Mouse (Mus musculus): ENCODE data around the gene Rilp. TPM values are rescaled to one million over a fixed set of nuclear protein-coding genes. Genes with fewer than 3 reads are reported as not detected.

Rilp gene
- polyA plus RNA-seq, 1 experiment from 2014 or later, result 2.0 TPM

GRCm38 (mm10) chr11:75529771-75530170 lies 19.9 kb downstream of the Rilp start:
- no peak overlapping the region for H3K4me2 ChIP-seq
- peaks cover 20% of the 10 kb centered on the region for H3K4me1 ChIP-seq
- no peaks in the 10 kb centered on the region for H3K36me3 ChIP-seq (replicated peaks)
- ATAC-seq (replicated peaks), result no peak
- 49% methylated on average over 4 of the region's 4 CpGs for WGBS
- H3K27me3 ChIP-seq (replicated peaks), result no peaks in the 10 kb centered on the region
- no peaks in the 10 kb centered on the region for H3K9me3 ChIP-seq
- H3K9ac ChIP-seq, result no peak overlapping the region
- 0 out of 2 replicates have a peak overlapping the region, but pooled peaks have one; percentile 98 for H3K27ac ChIP-seq
- no peak overlapping the region for H3K4me3 ChIP-seq

GRCm38 (mm10) chr11:75530325-75530724 lies 20.4 kb downstream of the Rilp start:
- no peak; the same call in 1 of the 2 replicates for ATAC-seq (replicated peaks)
- H3K4me3 ChIP-seq, result peak overlapping the region; percentile 80
- no peaks in the 10 kb centered on the region for H3K27me3 ChIP-seq (replicated peaks)
- no peaks in the 10 kb centered on the region for H3K36me3 ChIP-seq (replicated peaks)
- peak overlapping the region; percentile 90 for H3K4me2 ChIP-seq
- peak overlapping the region; percentile 88 for H3K9ac ChIP-seq
- no peaks in the 10 kb centered on the region for H3K9me3 ChIP-seq
- H3K27ac ChIP-seq, result peak overlapping the region; percentile 98
- WGBS, result 0% methylated on average over 10 of the region's 10 CpGs
- H3K4me1 ChIP-seq, result peaks cover 25% of the 10 kb centered on the region

DNA sequence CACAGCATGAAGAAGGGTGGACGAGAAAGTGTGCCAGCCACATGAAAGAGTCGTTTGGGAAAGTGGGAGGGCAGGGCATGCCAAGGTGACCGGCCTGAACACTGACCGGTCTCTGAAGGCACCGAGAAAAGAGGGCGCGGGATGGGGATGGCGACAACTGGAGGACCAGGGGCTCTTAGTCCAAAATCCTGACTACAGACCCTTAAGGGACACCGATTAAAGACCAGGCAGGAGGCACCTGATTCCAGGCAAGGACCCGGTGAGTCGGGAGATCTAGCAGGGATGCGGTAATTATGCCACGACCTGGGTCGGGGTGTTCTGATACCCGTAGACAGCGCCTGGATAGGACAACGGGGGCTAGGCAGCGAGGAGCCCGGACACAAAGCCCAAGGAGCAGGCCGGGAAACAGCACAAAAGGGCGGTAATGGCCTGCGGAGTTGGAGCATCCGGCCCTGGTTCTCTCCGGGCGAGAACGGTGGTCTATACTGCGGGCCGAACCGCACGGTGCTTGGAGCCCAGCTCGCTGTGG lies 21.0 kb downstream of the Rilp start:
- H3K4me3 ChIP-seq, result peak overlapping the region; percentile 80
- no peaks in the 10 kb centered on the region for H3K9me3 ChIP-seq
- no peaks in the 10 kb centered on the region for H3K27me3 ChIP-seq (replicated peaks)
- under 1% methylated on average over 31 of the region's 31 CpGs for WGBS
- peak overlapping the region; percentile 88 for H3K9ac ChIP-seq
- H3K4me2 ChIP-seq, result peak overlapping the region; percentile 90
- peaks cover 30% of the 10 kb centered on the region for H3K4me1 ChIP-seq
- H3K36me3 ChIP-seq (replicated peaks), result no peaks in the 10 kb centered on the region
- ATAC-seq (replicated peaks), result peak; percentile 53
- peak overlapping the region; percentile 98 for H3K27ac ChIP-seq

GRCm38 (mm10) chr11:75531469-75532242 lies 21.8 kb downstream of the Rilp start, which contains the start of gene Slc43a2:
Slc43a2 (plus strand) TSS chr11:75531694.
- Histone ChIP-seq H3K4me3 (peak within 1 kb of the TSS; percentile 80), H3K9me3 (no peaks in the 10 kb centered on the region), H3K27me3 (replicated peaks) (no peaks in the 10 kb centered on the region), H3K4me1 (peaks cover 30% of the 10 kb centered on the region), H3K4me2 (peak within 1 kb of the TSS; percentile 90), H3K9ac (peak within 1 kb of the TSS; percentile 88), H3K36me3 (replicated peaks) (no peaks in the 10 kb centered on the region), H3K27ac (peak within 1 kb of the TSS; percentile 98)
- ATAC-seq (replicated peaks), result peak; percentile 96
- WGBS, result under 1% methylated on average over 56 of the region's 62 CpGs

DNA sequence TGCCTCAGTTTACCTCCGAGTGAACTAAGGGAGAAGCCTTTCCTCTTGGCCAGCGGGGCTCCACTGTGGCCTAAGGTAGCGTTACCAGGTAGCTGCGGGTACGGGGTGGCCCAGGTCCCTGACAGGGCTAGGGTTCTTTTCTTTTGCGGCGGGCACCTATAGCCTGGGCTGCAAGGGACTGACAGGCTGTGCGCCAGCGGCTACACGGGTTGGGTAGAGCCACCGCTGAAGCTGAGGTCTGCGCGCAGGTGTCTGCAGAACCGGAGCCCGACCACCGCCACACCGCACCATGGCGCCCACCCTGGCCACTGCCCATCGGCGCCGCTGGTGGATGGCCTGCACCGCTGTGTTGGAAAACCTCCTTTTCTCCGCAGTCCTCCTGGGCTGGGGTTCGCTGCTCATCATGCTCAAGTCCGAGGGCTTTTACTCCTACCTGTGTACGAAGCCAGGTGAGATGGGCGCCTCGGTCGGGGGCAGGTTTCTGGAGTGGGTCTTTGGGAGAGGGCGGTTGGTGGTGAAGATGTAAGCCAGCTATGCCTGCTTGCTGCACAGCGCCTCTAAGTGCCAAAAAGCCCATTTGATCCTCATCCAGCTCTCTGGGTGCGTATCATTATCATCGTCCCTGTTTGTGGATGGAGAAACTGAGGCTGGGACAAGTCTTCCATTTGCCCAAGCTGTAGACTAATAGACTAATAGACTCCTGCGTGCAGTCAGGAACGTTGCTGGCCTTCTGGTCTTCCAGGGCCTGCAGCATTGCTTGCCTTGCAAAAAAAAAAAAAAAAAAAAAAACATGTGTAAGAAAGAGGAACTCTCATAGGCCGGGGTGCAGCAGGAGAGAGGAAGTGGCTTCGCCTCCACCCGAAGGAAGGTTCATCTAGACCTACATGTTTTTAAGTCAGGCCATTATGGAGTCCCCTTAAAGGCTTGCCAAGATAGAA lies 22.7 kb downstream of the Rilp start:
- 12% methylated on average over 38 of the region's 38 CpGs for WGBS
- Histone ChIP-seq H3K9ac (peak overlapping the region; percentile 88), H3K27ac (peak overlapping the region; percentile 98), H3K4me3 (peak overlapping the region; percentile 80), H3K4me2 (peak overlapping the region; percentile 90), H3K4me1 (peaks cover 37% of the 10 kb centered on the region), H3K9me3 (no peaks in the 10 kb centered on the region), H3K36me3 (replicated peaks) (no peaks in the 10 kb centered on the region), H3K27me3 (replicated peaks) (no peaks in the 10 kb centered on the region)
- peak; percentile 20 for ATAC-seq (replicated peaks)

DNA sequence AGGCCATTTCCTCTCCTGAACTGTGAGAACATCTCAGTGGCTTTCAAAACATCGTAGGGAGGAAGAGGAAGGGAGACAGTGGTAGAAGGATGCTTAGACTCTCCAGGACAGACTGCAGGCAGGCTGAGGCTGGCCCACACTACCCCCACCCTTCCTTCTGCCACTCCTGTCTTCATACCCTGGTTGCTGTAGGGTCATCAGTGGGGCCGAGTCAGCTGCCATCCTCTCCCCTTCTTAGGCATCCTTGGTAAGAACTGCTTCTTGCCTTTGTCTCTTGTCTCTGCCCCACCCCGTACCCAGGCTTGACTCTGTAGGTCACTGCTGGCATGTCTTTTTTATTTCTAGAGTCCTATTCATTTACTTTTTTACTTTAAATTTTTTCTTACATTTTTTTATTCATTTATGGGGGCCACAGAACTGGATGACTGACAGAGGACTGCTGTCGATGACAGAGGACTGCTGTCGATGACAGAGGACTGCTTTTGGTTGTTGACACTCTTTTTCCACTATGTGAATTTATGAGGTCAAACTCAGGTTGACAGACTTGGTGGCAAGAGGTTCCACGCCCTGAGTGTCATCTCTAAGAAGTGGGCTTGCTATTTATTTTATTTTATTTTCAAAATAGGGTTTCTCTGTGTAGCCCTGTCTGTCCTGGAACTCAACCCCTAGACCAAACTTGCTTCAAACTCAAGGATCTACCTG lies 23.6 kb downstream of the Rilp start:
- Histone ChIP-seq H3K4me3 (peak overlapping the region; percentile 80), H3K36me3 (replicated peaks) (no peaks in the 10 kb centered on the region), H3K4me2 (peak overlapping the region; percentile 90), H3K9ac (peak overlapping the region; percentile 88), H3K9me3 (no peaks in the 10 kb centered on the region), H3K27ac (peak overlapping the region; percentile 98; the same call in 1 of the 2 replicates), H3K27me3 (replicated peaks) (no peaks in the 10 kb centered on the region), H3K4me1 (peaks cover 46% of the 10 kb centered on the region)
- no peak for ATAC-seq (replicated peaks)
- WGBS, result 79% methylated on average over 6 of the region's 6 CpGs

DNA sequence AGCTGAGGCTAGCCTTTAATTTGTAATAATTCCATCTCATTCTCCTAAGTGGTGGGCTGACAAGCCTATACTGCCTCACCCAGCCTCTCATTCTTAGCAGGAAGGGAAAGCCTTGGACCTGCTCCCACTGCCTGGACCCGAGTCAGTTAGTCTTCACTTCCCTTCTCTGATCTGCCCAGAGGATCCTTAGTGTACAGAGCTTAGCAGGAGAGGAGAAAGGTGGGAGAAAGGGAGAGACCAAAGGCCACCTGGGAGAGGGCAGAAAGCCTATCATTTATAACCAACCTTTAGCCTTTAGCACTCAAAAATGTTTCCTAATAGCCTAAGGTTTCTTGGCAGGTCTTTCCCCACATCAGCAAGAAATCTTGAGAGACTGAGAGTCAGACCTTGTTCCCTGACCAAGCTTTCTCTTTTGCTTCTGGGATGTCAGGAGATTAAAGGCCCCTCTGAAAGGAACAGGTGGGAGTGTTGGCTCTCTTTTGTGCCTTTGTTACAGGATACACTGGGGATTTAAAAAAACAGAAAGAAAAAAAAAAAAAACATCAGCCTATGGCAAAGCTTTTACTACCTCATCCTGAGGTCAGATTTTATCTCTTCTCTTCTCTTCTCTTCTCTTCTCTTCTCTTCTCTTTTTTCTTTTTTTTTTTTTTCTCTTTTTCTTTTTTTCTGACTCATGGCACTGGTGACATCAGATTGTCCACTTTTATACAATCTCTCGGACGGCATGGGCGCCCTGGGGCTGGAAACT lies 24.6 kb downstream of the Rilp start:
- Histone ChIP-seq H3K4me3 (peak overlapping the region; percentile 80), H3K36me3 (replicated peaks) (no peaks in the 10 kb centered on the region), H3K4me1 (peaks cover 49% of the 10 kb centered on the region), H3K9me3 (no peaks in the 10 kb centered on the region), H3K9ac (peak overlapping the region; percentile 20; the same call in 1 of the 2 replicates), H3K27ac (no peak overlapping the region), H3K4me2 (peak overlapping the region; percentile 90), H3K27me3 (replicated peaks) (no peaks in the 10 kb centered on the region)
- 48% methylated on average over 4 of the region's 4 CpGs for WGBS
- ATAC-seq (replicated peaks), result no peak

- no peak overlapping the region; the same call in 1 of the 2 replicates for H3K4me3 ChIP-seq
- peak overlapping the region; percentile 20; the same call in 1 of the 2 replicates for H3K9ac ChIP-seq
- no peak for ATAC-seq (replicated peaks)
- H3K27me3 ChIP-seq (replicated peaks), result no peaks in the 10 kb centered on the region
- H3K9me3 ChIP-seq, result no peaks in the 10 kb centered on the region
- H3K4me2 ChIP-seq, result peak overlapping the region; percentile 90
- 62% methylated on average over 13 of the region's 13 CpGs for WGBS
- H3K36me3 ChIP-seq (replicated peaks), result no peaks in the 10 kb centered on the region
- H3K27ac ChIP-seq, result no peak overlapping the region
- peaks cover 51% of the 10 kb centered on the region for H3K4me1 ChIP-seq
Measured at GRCm38 (mm10) chr11:75535106-75535795, 25.4 kb downstream of the Rilp start.

DNA sequence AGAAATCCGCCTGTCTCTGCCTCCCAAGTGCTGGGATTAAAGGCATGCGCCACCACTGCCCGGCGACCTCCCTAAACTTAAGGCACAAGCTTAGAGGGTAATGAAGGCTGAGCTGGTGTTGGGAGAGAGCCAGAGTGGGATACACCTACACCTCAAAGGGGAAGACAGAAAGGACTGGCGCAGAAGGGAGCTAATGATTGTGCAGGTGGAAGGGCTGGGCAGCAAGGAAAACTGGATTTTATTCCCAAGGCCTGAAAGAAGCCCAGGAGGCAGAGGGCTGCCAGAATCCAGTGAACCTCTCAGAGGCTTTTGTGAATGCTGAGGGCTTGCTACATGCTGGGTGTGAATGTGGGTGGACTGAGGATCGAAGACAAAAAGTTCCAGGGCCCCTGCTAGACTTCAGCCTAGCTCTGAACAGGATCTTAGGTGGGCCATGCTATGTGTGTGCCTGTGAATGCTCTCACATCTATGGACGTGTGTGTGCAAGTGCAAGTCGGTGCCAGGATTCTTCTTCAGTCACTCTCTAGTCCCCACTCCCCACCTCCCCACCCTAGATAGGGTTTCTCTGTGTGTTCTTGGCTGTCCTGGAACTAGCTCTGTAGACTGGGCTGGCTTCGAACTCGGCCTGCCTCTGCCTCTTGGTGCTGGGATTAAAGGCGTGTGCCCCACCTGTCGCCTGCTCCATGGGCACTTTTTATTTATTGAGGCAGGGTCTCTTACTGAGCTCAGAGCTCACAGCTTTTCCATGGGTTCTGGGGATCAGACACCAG lies 26.5 kb downstream of the Rilp start:
- Histone ChIP-seq H3K27ac (no peak overlapping the region), H3K27me3 (replicated peaks) (no peaks in the 10 kb centered on the region), H3K9me3 (no peaks in the 10 kb centered on the region), H3K4me3 (no peak overlapping the region), H3K9ac (no peak overlapping the region), H3K4me2 (no peak overlapping the region), H3K36me3 (replicated peaks) (no peaks in the 10 kb centered on the region), H3K4me1 (peaks cover 55% of the 10 kb centered on the region)
- WGBS, result 86% methylated on average over 12 of the region's 12 CpGs
- ATAC-seq (replicated peaks), result no peak

DNA sequence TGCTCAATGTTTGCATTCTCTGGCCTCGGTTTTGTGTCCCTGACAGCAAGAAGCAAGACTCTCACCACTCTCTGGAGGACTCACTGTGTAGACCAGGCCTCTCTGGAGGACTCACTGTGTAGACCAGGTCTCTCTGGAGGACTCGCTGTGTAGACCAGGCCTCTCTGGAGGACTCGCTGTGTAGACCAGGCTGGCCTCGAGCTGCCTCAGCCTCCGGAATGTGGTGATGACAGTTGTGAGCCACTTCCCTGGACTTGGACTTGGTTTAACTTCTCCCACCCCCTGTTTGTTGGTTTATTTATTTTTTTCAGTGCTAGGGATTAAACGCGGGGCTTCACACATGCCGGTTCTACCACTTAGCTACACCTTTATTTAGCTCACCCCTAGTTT lies 27.1 kb downstream of the Rilp start:
- ATAC-seq (replicated peaks), result no peak
- Histone ChIP-seq H3K4me1 (peaks cover 55% of the 10 kb centered on the region), H3K36me3 (replicated peaks) (no peaks in the 10 kb centered on the region), H3K4me2 (no peak overlapping the region), H3K4me3 (no peak overlapping the region), H3K27me3 (replicated peaks) (no peaks in the 10 kb centered on the region), H3K9me3 (no peaks in the 10 kb centered on the region), H3K9ac (no peak overlapping the region), H3K27ac (no peak overlapping the region)
- 89% methylated on average over 8 of the region's 8 CpGs for WGBS
